Mouse (Mus musculus) G1E (cell line): ENCODE results near the gene Bcl2l11.

ENCODE experiments used
- CTCF ChIP-seq: IDR thresholded peaks from 2 replicates; pipeline ENCODE4 v1.5.1; 2012; ENCODE audit warnings: low read depth, low read length, inconsistent platforms, mixed read lengths
- GATA1 ChIP-seq: IDR thresholded peaks from 2 replicates; pipeline ENCODE4 v1.6.1; 2012; ENCODE audit warnings: borderline replicate concordance, low read length, inconsistent platforms, mixed read lengths
- TAL1 ChIP-seq: conservative IDR thresholded peaks from 2 replicates; pipeline ENCODE4 v1.6.1; 2012; ENCODE audit warnings: low read depth, low read length, inconsistent platforms, mixed read lengths

GRCm38 (mm10) chr2:128143992-128144391, 18.2 kb downstream of the Bcl2l11 start:
- TF ChIP-seq CTCF (no peak), TAL1 (peak; percentile 81), GATA1 (no peak)
